19 mouse cellular contexts compared by ENCODE assay signal in the genomic region with DNA sequence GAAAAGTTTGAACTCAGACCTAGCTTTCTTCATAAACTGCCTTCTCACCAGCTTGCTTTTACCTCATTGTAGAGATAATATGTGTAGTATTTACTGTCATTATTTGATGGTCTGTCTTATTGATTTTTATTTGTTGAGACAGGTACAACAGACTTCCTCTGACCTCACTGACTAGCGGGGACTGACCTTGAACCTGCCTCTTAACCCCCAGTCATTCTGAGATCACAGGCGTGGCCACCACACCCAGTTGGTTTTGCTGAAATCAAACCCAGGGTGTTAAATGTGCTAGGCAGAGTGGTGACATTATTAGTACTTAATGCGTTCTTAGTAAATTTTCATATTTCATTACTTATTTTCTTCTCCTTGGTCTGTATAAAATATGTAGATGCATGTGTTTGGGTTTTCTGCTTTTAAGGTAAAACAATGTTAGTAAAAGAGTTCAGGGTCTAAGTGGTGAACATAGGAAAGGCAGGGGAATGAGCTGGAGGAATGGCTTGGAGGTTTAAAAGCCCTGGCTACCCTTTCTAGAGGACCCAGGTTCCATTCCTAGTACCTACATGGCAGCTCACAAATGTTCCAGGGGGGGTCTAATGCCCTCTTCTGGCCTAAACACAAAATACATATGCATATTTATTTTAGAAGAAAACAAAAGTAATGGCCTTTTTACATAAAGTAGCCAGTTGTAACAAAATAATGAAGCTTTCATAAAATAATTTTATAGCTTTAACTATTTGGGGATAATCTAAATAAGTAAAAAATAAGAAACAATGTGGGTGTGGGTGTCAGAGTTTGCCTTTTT. TPM values are rescaled to one million over a fixed set of nuclear protein-coding genes. Genes with fewer than 3 reads are reported as not detected.
DNase-seq lines count a peak whose midpoint lies in the region; ATAC-seq and TF ChIP-seq lines count a peak whose summit lies in the region.
"Had no signal": no experiment of that assay in that cellular context is flagged by ENCODE, and none has a peak within 500 bp of the region (broad histone marks: within the 10 kb centered on the region; RNA-seq: fewer than 3 reads in every experiment).

No protein-coding gene starts in this region.

- no peak overlapping the region for H3K27ac ChIP-seq in liver, adult 2 months (replicated peaks; ENCODE audit: insufficient read depth, low read depth, low read length)
- no peak overlapping the region for H3K27ac ChIP-seq in embryonic facial prominence, embryonic 10.5 days (replicated peaks)
- H3K27ac ChIP-seq: embryonic facial prominence, embryonic 15.5 days; forebrain, embryonic 10.5 days; hindbrain, postnatal 0 days; liver, embryonic 15.5 days; midbrain, embryonic 15.5 days had no signal

- 47% methylated on average over 3 of the region's 3 CpGs for WGBS in liver, adult 2 months
- WGBS in embryonic facial prominence, embryonic 10.5 days: 87% methylated on average over 3 of the region's 3 CpGs

- TF ChIP-seq CTCF in liver, adult 2 months (IDR thresholded peaks at IDR 0.05; ENCODE audit: low read depth, low read length): no peak

- TF ChIP-seq POLR2A in liver, adult 2 months (IDR thresholded peaks at IDR 0.05; ENCODE audit: extremely low read depth, insufficient read depth, low read length): no peak

- H3K79me2 ChIP-seq in liver, adult 2 months (ENCODE audit: control insufficient read depth, insufficient read depth, low read length): peaks cover 5% of the 10 kb centered on the region; the same call in 1 of the 2 replicates

- peak; percentile 52 for DNase-seq in CD4-positive, CD25-positive, alpha-beta regulatory T cell, adult 2 months (ENCODE audit: low read depth, low spot score)
- peak; percentile 60 for DNase-seq in liver, adult 2 months (ENCODE audit: extremely low read depth, low read depth, low spot score)
- DNase-seq in liver (no peak), ES-CJ7 (ENCODE audit: low read depth, low spot score) (peak; percentile 62)
- peak; percentile 56 for DNase-seq in splenic B cell, adult 2 months (ENCODE audit: low read depth, low spot score)
- DNase-seq in ovary, postnatal 36 days (ENCODE audit: low spot score): no peak
- no peak for DNase-seq in embryonic facial prominence, embryonic 10.5 days (ENCODE audit: low spot score)
- DNase-seq: cerebellum, adult 9-11 months; gastrocnemius, postnatal 36 days; kidney, adult 8-10 months; kidney, postnatal 25 days; lung, postnatal 10 days had no signal

- H3K36me3 ChIP-seq in liver, adult 2 months (ENCODE audit: control insufficient read depth, insufficient read depth, low read length): peaks cover 15% of the 10 kb centered on the region
- H3K36me3 ChIP-seq in splenic B cell, adult 2 months (ENCODE audit: control insufficient read depth, insufficient read depth, low read length, poor library complexity, severe bottlenecking): peaks cover 8% of the 10 kb centered on the region; the same call in 1 of the 2 replicates
- peaks cover 13% of the 10 kb centered on the region for H3K36me3 ChIP-seq in embryonic facial prominence, embryonic 10.5 days (replicated peaks)

- no peaks in the 10 kb centered on the region for H3K27me3 ChIP-seq in liver, adult 2 months (ENCODE audit: control insufficient read depth, insufficient read depth, low read length)
- no peaks in the 10 kb centered on the region for H3K27me3 ChIP-seq in splenic B cell, adult 2 months (ENCODE audit: control insufficient read depth, insufficient read depth, low read length, poor library complexity, severe bottlenecking)
- no peaks in the 10 kb centered on the region for H3K27me3 ChIP-seq in embryonic facial prominence, embryonic 10.5 days (replicated peaks; ENCODE audit: low read depth, poor library complexity, severe bottlenecking)
- H3K27me3 ChIP-seq: embryonic facial prominence, embryonic 15.5 days; liver, embryonic 15.5 days; midbrain, embryonic 15.5 days had no signal

- H3K4me1 ChIP-seq in liver, adult 2 months (ENCODE audit: control insufficient read depth, insufficient read depth, low read length): peaks cover 3% of the 10 kb centered on the region; the same call in 1 of the 2 replicates
- no peaks in the 10 kb centered on the region for H3K4me1 ChIP-seq in embryonic facial prominence, embryonic 10.5 days
- H3K4me1 ChIP-seq: embryonic facial prominence, embryonic 15.5 days; forebrain, embryonic 10.5 days had no signal

- no peak for ATAC-seq in CD4-positive, CD25-positive, alpha-beta regulatory T cell, adult 4 months
- ATAC-seq: hindbrain, postnatal 0 days; midbrain, embryonic 15.5 days had no signal

- no peak overlapping the region for H3K4me3 ChIP-seq in liver, adult 2 months (ENCODE audit: insufficient read depth, low read depth, low read length)
- no peak overlapping the region for H3K4me3 ChIP-seq in embryonic facial prominence, embryonic 10.5 days
- H3K4me3 ChIP-seq: embryonic facial prominence, embryonic 15.5 days; forebrain, embryonic 10.5 days; liver, embryonic 15.5 days; midbrain, embryonic 15.5 days had no signal

- H3K9ac ChIP-seq in liver, adult 2 months (ENCODE audit: low read depth, low read length): no peak overlapping the region
- H3K9ac ChIP-seq: embryonic facial prominence, embryonic 15.5 days; liver, embryonic 15.5 days; midbrain, embryonic 15.5 days had no signal

- H3K9me3 ChIP-seq in embryonic facial prominence, embryonic 10.5 days: no peaks in the 10 kb centered on the region
- H3K9me3 ChIP-seq: embryonic facial prominence, embryonic 15.5 days; forebrain, embryonic 10.5 days; liver, embryonic 15.5 days; midbrain, embryonic 15.5 days had no signal

RNA-seq across cellular contexts. Expression of gene Jak2, which starts 20.6 kb away (rescaled TPM):
- polyA plus RNA-seq in CD4-positive, CD25-positive, alpha-beta regulatory T cell, adult 4 months (2017; shearing (Covaris generic)): 10 to 100 TPM; 14.9 to 19.1 TPM
- 11.9 and 13.0 TPM in 2 replicates for total RNA-seq in liver, adult 2 months (2014; rRNA removed)
- 1.6 and 2.1 TPM in 2 replicates for polyA plus RNA-seq in liver, adult 2 months (2012; rRNA removed)
- polyA plus RNA-seq in embryonic facial prominence, embryonic 10.5 days (2016; fragmentation: Nextera tagmentation; extraction: Ambion mirVana): 6.7 and 6.9 TPM in 2 replicates

RNA-seq across cellular contexts. Expression of gene Insl6, which starts 52.9 kb away (rescaled TPM):
- 10 to 100 TPM; 28.3 to 32.5 TPM for polyA plus RNA-seq in CD4-positive, CD25-positive, alpha-beta regulatory T cell, adult 4 months (2017; shearing (Covaris generic))
- 0.20 and 1.2 TPM in 2 replicates for total RNA-seq in liver, adult 2 months (2014; rRNA removed)
- 0.13 and 0.66 TPM in 2 replicates for polyA plus RNA-seq in liver, adult 2 months (2012; rRNA removed)
- 6.0 and 7.0 TPM in 2 replicates for polyA plus RNA-seq in embryonic facial prominence, embryonic 10.5 days (2016; fragmentation: Nextera tagmentation; extraction: Ambion mirVana)
- total RNA-seq: gastrocnemius, postnatal 36 days; heart, postnatal 36 days; hindbrain, postnatal 0 days had no signal

Comparison
In these comparisons a context has a peak if more than half of its experiments do, and no peak if none do; other contexts are left out.
1. DNase-seq: peak in CD4-positive, CD25-positive, alpha-beta regulatory T cell, adult 2 months (single experiment), liver, adult 2 months (single experiment), ES-CJ7 (single experiment) and splenic B cell, adult 2 months (single experiment); none in liver (single experiment), ovary, postnatal 36 days (single experiment) and embryonic facial prominence, embryonic 10.5 days (single experiment).